Mouse (Mus musculus) natural killer cell, adult 2 months (primary cell): ENCODE results near the gene Mrpl50.
"Not testable (repeated sequence)": the region's sequence is repeated elsewhere in the genome, so short reads cannot be mapped to it uniquely, and the experiment has no call there.

Experiments used
- DNase-seq, 2 experiments: peaks; one replicate each; pipeline ENCODE4 v3.0.0; 2022; ENCODE audit warnings: low spot score in 2 of 2

The Mrpl50 gene

GRCm38 (mm10) chr4:49520572-49521340 is at the start of gene Mrpl50, which contains the start of gene Zfp189:
Mrpl50 (minus strand) TSS chr4:49521093.
Zfp189 (plus strand) TSS chr4:49521176.
- DNase-seq: peak; percentile 89 to 90

DNA sequence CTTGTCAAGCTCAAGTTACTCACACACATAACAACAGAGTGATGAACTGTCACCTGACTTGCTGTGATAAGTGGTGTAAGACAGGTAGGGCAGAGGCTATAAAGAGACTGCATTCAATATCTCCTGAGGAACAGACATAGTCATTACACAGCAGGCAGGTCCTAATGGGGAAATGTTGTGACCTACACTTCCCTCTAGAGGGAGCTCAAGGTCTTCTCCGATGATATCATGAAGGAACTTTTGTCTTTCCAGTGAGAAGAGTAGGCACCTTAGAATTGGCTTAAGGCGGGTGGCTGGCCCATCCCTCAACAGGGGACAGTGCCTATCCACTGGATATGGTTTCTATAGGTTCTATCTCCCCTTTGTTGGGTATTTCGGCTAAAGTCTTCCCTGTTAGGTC is 46.7 kb upstream of the Mrpl50 start:
- peak; percentile 11 to 35 for DNase-seq

- no peak for DNase-seq
Observed at GRCm38 (mm10) chr4:49559915-49560772, 39.3 kb upstream of the Mrpl50 start.

DNA sequence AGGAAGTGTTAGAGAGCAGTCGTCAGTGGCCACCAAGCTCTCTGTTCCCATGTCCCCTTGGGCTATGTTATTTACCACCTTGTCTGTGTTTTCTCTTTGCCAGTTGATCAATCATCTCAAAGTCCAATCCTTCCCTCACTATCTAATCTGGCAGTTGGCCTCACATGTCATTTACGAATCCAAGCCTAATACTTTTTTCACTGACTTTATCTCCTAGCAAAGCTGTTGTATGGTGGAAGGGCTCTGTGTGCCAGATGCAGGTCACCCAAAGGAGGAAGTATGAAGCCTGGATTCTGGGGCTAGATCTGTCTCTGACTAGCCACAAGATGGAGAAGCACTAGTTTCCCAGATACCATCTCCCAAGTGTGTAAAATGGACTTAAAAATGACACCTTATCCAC is 37.3 kb upstream of the Mrpl50 start:
- no peak for DNase-seq

DNA sequence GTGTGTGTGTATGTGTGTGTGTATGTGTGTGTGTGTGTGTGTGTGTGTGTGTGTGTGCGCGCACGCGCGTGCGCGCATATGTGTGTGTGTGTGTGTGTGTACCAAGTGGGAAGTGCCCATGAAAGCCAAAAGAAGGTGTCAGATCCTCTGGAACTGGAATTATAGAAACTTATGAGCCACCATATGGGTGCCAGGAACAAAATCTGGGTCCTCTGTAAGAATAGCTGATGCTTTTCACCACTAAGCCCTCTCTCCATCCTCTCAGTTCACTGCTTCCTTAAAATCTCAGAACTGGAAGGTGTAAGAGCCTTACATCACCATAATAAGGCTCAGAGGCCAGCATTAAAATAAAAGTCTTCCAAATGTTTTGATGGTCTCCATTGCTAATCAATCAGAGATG is 36.5 kb upstream of the Mrpl50 start:
- no peak for DNase-seq

DNA sequence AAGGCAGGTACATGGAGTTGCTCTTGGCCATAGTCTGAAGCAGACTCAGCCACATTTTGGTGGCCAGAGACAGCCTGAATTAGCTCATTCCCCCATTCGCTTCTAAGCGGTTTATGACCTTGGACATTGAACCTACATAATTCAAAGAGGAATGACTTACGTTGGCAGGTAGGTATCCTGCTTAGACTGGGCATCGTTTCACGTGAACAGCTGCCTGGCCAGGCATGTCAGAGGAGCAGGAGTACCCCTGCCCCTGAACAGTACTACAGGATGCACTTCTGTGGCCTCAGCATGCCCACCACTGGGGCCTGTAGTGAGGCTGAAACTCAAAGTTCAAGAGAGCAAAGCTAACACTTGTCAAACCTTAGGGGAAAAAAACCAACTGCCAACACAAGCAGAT is 32.5 kb upstream of the Mrpl50 start:
- DNase-seq: no peak

GRCm38 (mm10) chr4:49549383-49549782 is 28.5 kb upstream of the Mrpl50 start, which contains the start of gene Aldob:
Aldob (minus strand) TSS chr4:49549546.
- no peak for DNase-seq

DNA sequence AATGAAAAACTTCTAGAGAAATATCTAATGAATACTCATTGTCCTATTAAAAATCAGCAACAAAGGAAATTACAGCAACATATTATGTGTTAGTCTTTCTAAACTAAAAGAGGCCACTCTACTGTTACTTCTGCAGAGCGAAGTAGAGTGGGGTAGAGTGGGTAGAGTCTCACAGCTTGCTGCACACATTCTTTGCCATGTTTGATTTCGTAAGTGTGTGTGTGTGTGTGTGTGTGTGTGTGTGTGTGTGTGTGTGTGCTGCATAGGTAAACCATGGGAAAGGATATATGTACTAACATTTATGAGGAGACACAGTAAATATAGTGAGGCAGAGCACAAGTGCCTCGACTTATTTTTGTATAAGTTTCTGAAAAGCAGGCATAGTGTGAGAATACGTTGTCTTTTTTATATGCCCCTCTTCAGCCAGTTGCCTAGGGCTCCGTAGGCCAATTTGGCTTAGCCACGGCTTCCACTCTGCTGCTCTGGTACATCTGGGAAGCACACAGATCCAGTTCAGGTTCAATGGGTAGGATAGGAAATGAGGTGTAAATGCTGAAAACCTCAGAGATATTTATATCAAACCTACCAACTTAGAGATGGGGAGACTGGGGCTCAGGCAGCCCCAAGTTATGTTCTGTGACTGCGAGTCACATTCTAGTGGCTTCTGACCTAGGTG is 26.8 kb upstream of the Mrpl50 start:
- DNase-seq: no peak

- no peak for DNase-seq
Observed at GRCm38 (mm10) chr4:49546873-49547543, 26.1 kb upstream of the Mrpl50 start.

GRCm38 (mm10) chr4:49546026-49546425 is 25.1 kb upstream of the Mrpl50 start:
- DNase-seq: no peak

DNA sequence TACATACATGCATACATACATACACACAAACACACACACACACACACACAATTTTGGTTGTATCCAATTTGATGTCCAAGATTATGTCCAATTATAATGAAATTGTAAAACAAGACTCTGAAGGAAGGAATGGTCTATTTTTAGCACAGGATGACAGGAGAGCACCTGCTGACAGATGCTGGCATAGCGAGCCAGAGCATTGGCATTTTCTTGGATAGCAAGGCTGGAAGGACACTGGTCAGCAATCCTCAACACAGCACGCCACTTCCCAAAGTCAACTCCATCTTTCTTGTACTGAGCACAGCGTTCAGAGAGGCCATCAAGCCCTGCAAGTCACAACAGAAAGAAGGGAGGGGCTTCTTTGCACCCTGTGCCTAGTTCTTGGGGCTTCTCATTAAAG is 20.1 kb upstream of the Mrpl50 start:
- no peak for DNase-seq

DNA sequence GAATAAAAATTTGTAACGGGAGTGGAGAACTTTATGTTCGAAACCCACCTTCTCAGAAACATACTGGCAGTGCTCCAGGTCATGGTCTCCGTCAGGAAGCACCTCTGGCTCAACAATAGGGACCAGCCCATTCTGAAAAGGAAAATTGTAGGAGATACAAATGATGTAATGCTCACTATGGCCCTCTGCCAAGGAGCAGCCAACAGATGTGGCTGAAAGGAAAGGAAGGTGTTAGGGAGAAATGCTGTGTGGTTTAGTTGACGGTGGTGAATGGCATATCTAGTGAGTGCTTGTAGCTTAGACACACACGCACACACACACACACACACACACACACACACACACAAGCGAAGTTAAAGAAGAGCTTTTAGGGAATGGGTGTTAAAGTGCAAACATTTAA is 18.8 kb upstream of the Mrpl50 start:
- no peak for DNase-seq

- no peak for DNase-seq
Observed at GRCm38 (mm10) chr4:49536671-49537070, 15.8 kb upstream of the Mrpl50 start.

DNA sequence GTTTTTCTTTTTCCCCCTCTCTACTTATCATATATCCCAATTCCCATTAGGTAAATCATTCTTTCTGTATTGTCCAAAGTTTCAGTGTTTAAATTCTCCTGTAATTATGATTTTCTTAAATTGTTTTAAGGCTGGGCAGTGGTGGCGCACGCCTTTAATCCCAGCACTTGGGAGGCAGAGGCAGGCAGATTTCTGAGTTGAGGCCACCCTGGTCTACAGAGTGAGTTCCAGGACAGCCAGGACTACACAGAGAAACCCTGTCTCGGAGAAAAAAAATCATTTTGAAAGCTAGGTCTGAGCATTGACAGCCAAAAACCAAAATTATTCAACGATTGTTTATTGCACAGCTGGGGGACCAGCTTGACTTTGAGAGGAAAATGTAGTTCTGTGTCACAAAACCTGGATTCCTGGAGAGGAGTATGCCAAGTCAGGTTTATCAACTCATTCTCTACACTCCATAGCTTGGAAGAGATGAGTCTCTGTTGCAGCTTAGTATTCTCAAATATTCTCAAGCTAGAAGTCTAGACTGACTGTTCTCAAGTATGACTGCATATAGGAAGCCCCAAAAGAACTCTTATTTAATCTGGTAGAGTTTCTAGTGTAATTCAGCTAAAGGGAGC is 14.9 kb upstream of the Mrpl50 start:
- no peak for DNase-seq

DNA sequence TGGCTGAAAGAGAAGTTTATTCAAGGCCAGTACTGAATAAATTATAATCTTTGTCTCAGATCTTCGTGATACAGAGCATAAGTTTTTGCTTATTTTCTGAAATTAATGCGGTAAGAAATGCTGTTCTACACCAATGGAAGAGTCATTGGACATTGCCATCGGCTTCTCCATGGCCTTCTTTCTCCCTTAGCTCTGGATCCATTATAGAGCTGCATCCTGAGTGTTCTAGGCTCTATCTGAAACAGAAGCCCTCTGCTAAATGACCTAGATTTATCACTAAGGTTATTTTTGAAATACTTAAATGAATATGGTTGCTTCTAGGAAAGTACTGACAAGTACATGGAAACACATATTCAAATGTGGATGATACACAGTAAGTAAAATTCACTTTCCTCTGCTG is 14.1 kb upstream of the Mrpl50 start:
- no peak for DNase-seq

DNA sequence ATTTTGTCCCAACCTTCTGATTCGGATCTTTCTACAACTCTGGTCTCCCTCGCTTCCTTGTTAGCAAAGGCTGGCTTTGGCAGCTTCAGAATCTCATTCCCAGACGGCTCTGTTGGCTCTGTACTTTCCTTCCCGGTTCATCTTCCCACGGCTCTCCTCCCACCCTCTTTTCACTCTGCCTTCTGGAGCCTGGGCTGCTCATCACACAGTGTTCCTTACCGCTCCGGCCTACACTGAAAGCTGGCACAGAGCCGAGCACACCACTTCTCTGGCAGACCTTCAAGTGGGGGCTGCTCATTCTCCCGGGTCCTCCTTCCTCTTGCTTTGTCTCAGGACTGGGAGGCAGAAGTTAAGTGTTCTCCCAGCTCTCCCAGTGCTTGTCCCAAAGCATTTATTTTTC is 1.7 kb upstream of the Mrpl50 start:
- DNase-seq: no peak

DNA sequence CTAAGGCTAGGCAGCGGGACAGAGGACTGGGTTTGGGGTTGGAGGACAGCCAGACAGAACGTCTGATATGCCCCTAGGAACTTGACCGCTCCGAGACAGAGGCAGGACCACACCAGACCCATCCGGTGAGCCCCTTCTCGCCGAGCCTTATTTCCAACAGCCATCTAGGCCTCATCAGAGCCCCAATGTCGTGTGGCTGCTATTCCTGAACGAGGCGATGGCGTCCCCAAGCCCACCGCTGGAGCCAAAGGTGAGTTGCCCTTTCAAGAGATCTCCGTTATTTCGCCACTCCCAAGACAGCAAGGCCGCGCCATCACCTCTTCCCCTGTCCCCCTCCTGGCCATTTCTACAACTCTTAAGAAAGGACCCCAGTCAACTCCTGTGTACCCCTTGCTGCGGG is 453 bp upstream of the Mrpl50 start:
- no peak for DNase-seq

GRCm38 (mm10) chr4:49519476-49519875 is 1.4 kb downstream of the Mrpl50 start:
- no peak for DNase-seq

- DNase-seq: no peak
Observed at GRCm38 (mm10) chr4:49514441-49514840, 6.5 kb downstream of the Mrpl50 start.

GRCm38 (mm10) chr4:49512636-49513035 is 8.3 kb downstream of the Mrpl50 start:
- no peak for DNase-seq

GRCm38 (mm10) chr4:49510236-49510835 is 10.6 kb downstream of the Mrpl50 start:
- not testable (repeated sequence) for DNase-seq
